Mouse (Mus musculus): ENCODE results near the gene Snrk. TPM values are rescaled to one million over a fixed set of nuclear protein-coding genes. Genes with fewer than 3 reads are reported as not detected.

The Snrk gene
- total and polyA plus RNA-seq, 3 experiments, result 9.1 to 446 (median 10.7) TPM

GRCm38 (mm10) chr9:122216945-122217529 is 100.0 kb downstream of the Snrk start:
- no peaks in the 10 kb centered on the region for H3K27me3 ChIP-seq (ENCODE audit: control insufficient read depth in 1 of 2, insufficient read depth in 2 of 2, low read length in 2 of 2)
- no peak for TF ChIP-seq ZKSCAN1 (IDR thresholded peaks at IDR 0.05; ENCODE audit: low read depth, low read length)
- no peak for TF ChIP-seq POLR2AphosphoS2 (IDR thresholded peaks at IDR 0.05; ENCODE audit: low read length)
- no peak for TF ChIP-seq CHD2 (IDR thresholded peaks at IDR 0.05; ENCODE audit: low read length)
- no peak for TF ChIP-seq SIN3A (IDR thresholded peaks at IDR 0.05; ENCODE audit: low read length)
- no peak for TF ChIP-seq HCFC1 (IDR thresholded peaks at IDR 0.05; ENCODE audit: low read depth, low read length)
- TF ChIP-seq POLR2AphosphoS5 (IDR thresholded peaks at IDR 0.05; ENCODE audit: borderline replicate concordance, low read depth, low read length), result no peak
- TF ChIP-seq MEF2A (IDR thresholded peaks at IDR 0.05; ENCODE audit: extremely low read depth, insufficient replicate concordance, low read depth, low read length, poor library complexity, severe bottlenecking), result no peak
- TF ChIP-seq E2F4 (IDR thresholded peaks at IDR 0.05; ENCODE audit: borderline replicate concordance, low read depth, low read length), result no peak
- TF ChIP-seq BHLHE40 (IDR thresholded peaks at IDR 0.05; ENCODE audit: borderline replicate concordance, low read depth, low read length), result no peak
- no peak for TF ChIP-seq MXI1 (IDR thresholded peaks at IDR 0.05; ENCODE audit: low read depth, low read length)
- no peak for TF ChIP-seq NELFE (IDR thresholded peaks at IDR 0.05; ENCODE audit: low read depth, low read length)
- TF ChIP-seq ETS1 (IDR thresholded peaks at IDR 0.05; ENCODE audit: low read depth, low read length), result no peak
- no peak for TF ChIP-seq ELF1 (IDR thresholded peaks at IDR 0.05; ENCODE audit: low read depth, low read length)
- TF ChIP-seq GATA1 (IDR thresholded peaks at IDR 0.05; ENCODE audit: low read depth, low read length), result no peak
- TF ChIP-seq USF2 (IDR thresholded peaks at IDR 0.05; ENCODE audit: borderline replicate concordance in 1 of 2, insufficient read depth in 1 of 2, low read depth in 1 of 2, low read length in 2 of 2), result no peak
- no peak for TF ChIP-seq USF1 (IDR thresholded peaks at IDR 0.05; ENCODE audit: low read depth, low read length)
- no peak for DNase-seq (ENCODE audit: low read depth, low spot score)
- H3K4me1 ChIP-seq (ENCODE audit: control insufficient read depth in 1 of 2, insufficient read depth in 2 of 2, low read length in 2 of 2), result no peaks in the 10 kb centered on the region
- no peaks in the 10 kb centered on the region for H3K9me3 ChIP-seq (replicated peaks; ENCODE audit: insufficient read depth, low read length)
- no peak overlapping the region for H3K27ac ChIP-seq (ENCODE audit: control insufficient read depth, low read depth, low read length)
- no peaks in the 10 kb centered on the region for H3K36me3 ChIP-seq (ENCODE audit: control insufficient read depth in 1 of 2, insufficient read depth in 2 of 2, low read length in 2 of 2)
- H3K79me2 ChIP-seq (ENCODE audit: control insufficient read depth, insufficient read depth, low read length, poor library complexity), result no peaks in the 10 kb centered on the region
- no peak overlapping the region for H3K4me3 ChIP-seq (ENCODE audit: control insufficient read depth in 1 of 2, insufficient read depth in 1 of 2, low read depth in 2 of 2, low read length in 2 of 2)
- no peak overlapping the region for H3K9ac ChIP-seq (ENCODE audit: control insufficient read depth, low read depth, low read length, poor library complexity, severe bottlenecking)

Other genes starting within 250 kb of the Snrk start
- gene Ackr2, start 218.9 kb upstream of the Snrk start, total RNA-seq (2012; rRNA removed), result not detected in 2 replicates
- gene Ackr2, start 218.9 kb upstream of the Snrk start, polyA plus RNA-seq (2012; ENCODE audit: insufficient read depth in 1 of 2, insufficient read length in 2 of 2, low read depth in 1 of 2, low replicate concordance in 2 of 2, missing spikeins in 1 of 2), result not detected
- gene Cyp8b1, start 201.0 kb upstream of the Snrk start, total RNA-seq (2012; rRNA removed), result not detected in 2 replicates
- gene Cyp8b1, start 201.0 kb upstream of the Snrk start, polyA plus RNA-seq (2012; ENCODE audit: insufficient read depth in 1 of 2, insufficient read length in 2 of 2, low read depth in 1 of 2, low replicate concordance in 2 of 2, missing spikeins in 1 of 2), result not detected
- 0.12 and 0.16 TPM in 2 replicates for gene Fam198a, start 166.3 kb upstream of the Snrk start, total RNA-seq (2012; rRNA removed)
- under 1 TPM in 1 of 2 experiments, not detected in 1; 0.26 TPM for gene Fam198a, start 166.3 kb upstream of the Snrk start, polyA plus RNA-seq (2012; ENCODE audit: insufficient read depth in 1 of 2, insufficient read length in 2 of 2, low read depth in 1 of 2, low replicate concordance in 2 of 2, missing spikeins in 1 of 2)
- gene Pomgnt2, start 120.2 kb upstream of the Snrk start, total RNA-seq (2012; rRNA removed), result not detected in 2 replicates
- not detected for gene Pomgnt2, start 120.2 kb upstream of the Snrk start, polyA plus RNA-seq (2012; ENCODE audit: insufficient read depth in 1 of 2, insufficient read length in 2 of 2, low read depth in 1 of 2, low replicate concordance in 2 of 2, missing spikeins in 1 of 2)
- gene Ano10, start 177.2 kb downstream of the Snrk start, total RNA-seq (2012; rRNA removed), result 0.29 and 0.54 TPM in 2 replicates
- 1 to 10 TPM in 1 of 2 experiments, not detected in 1; 3.1 TPM for gene Ano10, start 177.2 kb downstream of the Snrk start, polyA plus RNA-seq (2012; ENCODE audit: insufficient read depth in 1 of 2, insufficient read length in 2 of 2, low read depth in 1 of 2, low replicate concordance in 2 of 2, missing spikeins in 1 of 2)
- 14.2 and 14.3 TPM in 2 replicates for gene Abhd5, start 234.3 kb downstream of the Snrk start, total RNA-seq (2012; rRNA removed)
- 10 to 100 TPM in 1 of 2 experiments, not detected in 1; 20.2 TPM for gene Abhd5, start 234.3 kb downstream of the Snrk start, polyA plus RNA-seq (2012; ENCODE audit: insufficient read depth in 1 of 2, insufficient read length in 2 of 2, low read depth in 1 of 2, low replicate concordance in 2 of 2, missing spikeins in 1 of 2)